In genomic region chr7:44975117-44975419, GRCm38 (mm10) we compare ENCODE assay signal across 9 mouse cellular contexts. TPM values are rescaled to one million over a fixed set of nuclear protein-coding genes. Genes with fewer than 3 reads are reported as not detected.
DNase-seq lines count a peak whose midpoint lies in the region; ATAC-seq lines count a peak whose summit lies in the region.
"Had no signal": no experiment of that assay in that cellular context is flagged by ENCODE, and none has a peak within 500 bp of the region (broad histone marks: within the 10 kb centered on the region; RNA-seq: fewer than 3 reads in every experiment).

No protein-coding gene starts in this region.

- peaks cover 10% of the 10 kb centered on the region for H3K4me1 ChIP-seq in heart, embryonic 16.5 days (ENCODE audit: control insufficient read depth, insufficient read depth, low read length)
- peaks cover 8% of the 10 kb centered on the region for H3K4me1 ChIP-seq in embryonic facial prominence, embryonic 14.5 days (ENCODE audit: control insufficient read depth, insufficient read depth, low read length)
- H3K4me1 ChIP-seq in hindbrain, embryonic 16.5 days (ENCODE audit: control insufficient read depth, insufficient read depth, low read depth, low read length) = peaks cover 34% of the 10 kb centered on the region
- H3K4me1 ChIP-seq in midbrain, embryonic 14.5 days (ENCODE audit: control insufficient read depth, insufficient read depth, low read length) = peaks cover 34% of the 10 kb centered on the region

- no peak for DNase-seq in heart, adult 8-10 months (ENCODE audit: low spot score)
- DNase-seq in embryonic facial prominence, embryonic 14.5 days (ENCODE audit: low spot score) = no peak
- no peak for DNase-seq in midbrain, embryonic 14.5 days
- no peak for DNase-seq in thymus, postnatal 36 days
- no peak for DNase-seq in adrenal gland, postnatal 14 days
- DNase-seq in gastrocnemius, postnatal 10 days = no peak

- peak overlapping the region; percentile 50 for H3K4me2 ChIP-seq in heart, embryonic 16.5 days (ENCODE audit: low read depth, low read length)
- H3K4me2 ChIP-seq in embryonic facial prominence, embryonic 14.5 days (ENCODE audit: low read depth, low read length) = peak overlapping the region; percentile 69
- peak overlapping the region; percentile 96 for H3K4me2 ChIP-seq in hindbrain, embryonic 16.5 days (ENCODE audit: low read length)
- H3K4me2 ChIP-seq in midbrain, embryonic 14.5 days (ENCODE audit: low read length) = peak overlapping the region; percentile 96

- no peak for ATAC-seq in heart, embryonic 16.5 days (replicated peaks; ENCODE audit: extremely low read depth, insufficient read depth, low FRiP score)
- no peak for ATAC-seq in embryonic facial prominence, embryonic 14.5 days (ENCODE audit: low read depth)
- no peak for ATAC-seq in hindbrain, embryonic 16.5 days
- ATAC-seq in midbrain, embryonic 14.5 days (ENCODE audit: low FRiP score, low TSS enrichment) = no peak

- H3K9me3 ChIP-seq in heart, embryonic 16.5 days (replicated peaks; ENCODE audit: control insufficient read depth, low read length) = no peaks in the 10 kb centered on the region
- no peaks in the 10 kb centered on the region for H3K9me3 ChIP-seq in embryonic facial prominence, embryonic 14.5 days (ENCODE audit: control insufficient read depth, low read length)
- H3K9me3 ChIP-seq in hindbrain, embryonic 16.5 days (ENCODE audit: control insufficient read depth, low read length) = no peaks in the 10 kb centered on the region
- H3K9me3 ChIP-seq in midbrain, embryonic 14.5 days (ENCODE audit: control insufficient read depth, low read length) = no peaks in the 10 kb centered on the region

- no peak overlapping the region for H3K4me3 ChIP-seq in heart, embryonic 16.5 days (ENCODE audit: low read length)
- peak overlapping the region; percentile 51; the same call in 1 of the 2 replicates for H3K4me3 ChIP-seq in embryonic facial prominence, embryonic 14.5 days (ENCODE audit: low read depth, low read length)
- peak overlapping the region; percentile 58; the same call in 1 of the 2 replicates for H3K4me3 ChIP-seq in hindbrain, embryonic 16.5 days (ENCODE audit: low read length)
- H3K4me3 ChIP-seq in midbrain, embryonic 14.5 days (replicated peaks; ENCODE audit: low read depth, low read length) = peak overlapping the region; percentile 56

- WGBS in heart, embryonic 16.5 days = 22% methylated on average over 6 of the region's 6 CpGs
- WGBS in embryonic facial prominence, embryonic 14.5 days = 21% methylated on average over 6 of the region's 6 CpGs
- 17% methylated on average over 6 of the region's 6 CpGs for WGBS in hindbrain, embryonic 16.5 days
- 17% methylated on average over 6 of the region's 6 CpGs for WGBS in midbrain, embryonic 14.5 days

- peaks cover 36% of the 10 kb centered on the region for H3K36me3 ChIP-seq in heart, embryonic 16.5 days (ENCODE audit: control insufficient read depth, insufficient read depth)
- peaks cover 50% of the 10 kb centered on the region for H3K36me3 ChIP-seq in embryonic facial prominence, embryonic 14.5 days (ENCODE audit: control insufficient read depth, insufficient read depth, low read length)
- peaks cover 30% of the 10 kb centered on the region for H3K36me3 ChIP-seq in hindbrain, embryonic 16.5 days (ENCODE audit: control insufficient read depth, insufficient read depth, low read length)
- peaks cover 43% of the 10 kb centered on the region for H3K36me3 ChIP-seq in midbrain, embryonic 14.5 days (ENCODE audit: control insufficient read depth, insufficient read depth, low read length)

- H3K9ac ChIP-seq in heart, embryonic 16.5 days (ENCODE audit: low read length) = no peak overlapping the region
- peak overlapping the region; percentile 65; the same call in 1 of the 2 replicates for H3K9ac ChIP-seq in embryonic facial prominence, embryonic 14.5 days (ENCODE audit: low read depth, low read length)
- H3K9ac ChIP-seq in hindbrain, embryonic 16.5 days (ENCODE audit: low read depth, low read length) = peak overlapping the region; percentile 2; the same call in 1 of the 2 replicates
- H3K9ac ChIP-seq in midbrain, embryonic 14.5 days (replicated peaks; ENCODE audit: low read length) = 0 out of 2 replicates have a peak overlapping the region, but pooled peaks have one; percentile 69

- no peak overlapping the region for H3K27ac ChIP-seq in heart, embryonic 16.5 days (ENCODE audit: low read length)
- H3K27ac ChIP-seq in embryonic facial prominence, embryonic 14.5 days (replicated peaks; ENCODE audit: low read depth, low read length) = peak overlapping the region; percentile 82; the same call in 1 of the 2 replicates
- H3K27ac ChIP-seq in hindbrain, embryonic 16.5 days (ENCODE audit: low read depth, low read length) = peak overlapping the region; percentile 95
- peak overlapping the region; percentile 97 for H3K27ac ChIP-seq in midbrain, embryonic 14.5 days (replicated peaks; ENCODE audit: low read depth, low read length)

- H3K27me3 ChIP-seq in heart, embryonic 16.5 days (ENCODE audit: control insufficient read depth, insufficient read depth, low read length) = no peaks in the 10 kb centered on the region
- no peaks in the 10 kb centered on the region for H3K27me3 ChIP-seq in embryonic facial prominence, embryonic 14.5 days (replicated peaks; ENCODE audit: control insufficient read depth, insufficient read depth, low read length)
- H3K27me3 ChIP-seq in hindbrain, embryonic 16.5 days (replicated peaks; ENCODE audit: control insufficient read depth, insufficient read depth, low read length) = no peaks in the 10 kb centered on the region
- H3K27me3 ChIP-seq in midbrain, embryonic 14.5 days (ENCODE audit: control insufficient read depth, insufficient read depth, low read length) = no peaks in the 10 kb centered on the region

RNA-seq across cellular contexts. Expression of gene Cpt1c, which starts 0.4 kb away (rescaled TPM):
- polyA plus RNA-seq in heart, embryonic 16.5 days (2015; fragmentation: Nextera tagmentation; extraction: Ambion mirVana) = 7.6 and 8.9 TPM in 2 replicates
- total RNA-seq in heart, adult 8-10 months (2022) = 1 to 10 TPM; 1.4 to 2.7 (median 1.8) TPM
- polyA plus RNA-seq in embryonic facial prominence, embryonic 14.5 days (2014; fragmentation: Nextera tagmentation; extraction: Ambion mirVana) = 22.4 and 31.1 TPM in 2 replicates
- polyA plus RNA-seq in hindbrain, embryonic 16.5 days (2015; fragmentation: Nextera tagmentation; extraction: Ambion mirVana) = 58.6 and 59.7 TPM in 2 replicates
- 50.1 and 52.3 TPM in 2 replicates for polyA plus RNA-seq in midbrain, embryonic 14.5 days (2014; fragmentation: Nextera tagmentation; extraction: Ambion mirVana)
- total RNA-seq in adrenal gland, postnatal 14 days (2021) = 9.6 and 12.4 TPM in 2 replicates
- 1 to 10 TPM; 4.4 to 5.7 TPM for total RNA-seq in gastrocnemius, postnatal 10 days (2021)

RNA-seq across cellular contexts. Expression of gene Prmt1, which starts 11.3 kb away (rescaled TPM):
- 355 and 387 TPM in 2 replicates for polyA plus RNA-seq in heart, embryonic 16.5 days (2015; fragmentation: Nextera tagmentation; extraction: Ambion mirVana)
- total RNA-seq in heart, adult 8-10 months (2022) = 100 to 1,000 TPM in 2 of 4 experiments, 10 to 100 TPM in 2; 88.3 to 107 (median 102) TPM
- polyA plus RNA-seq in embryonic facial prominence, embryonic 14.5 days (2014; fragmentation: Nextera tagmentation; extraction: Ambion mirVana) = 173 and 178 TPM in 2 replicates
- 629 and 637 TPM in 2 replicates for polyA plus RNA-seq in hindbrain, embryonic 16.5 days (2015; fragmentation: Nextera tagmentation; extraction: Ambion mirVana)
- 236 and 281 TPM in 2 replicates for polyA plus RNA-seq in midbrain, embryonic 14.5 days (2014; fragmentation: Nextera tagmentation; extraction: Ambion mirVana)
- 224 and 250 TPM in 2 replicates for total RNA-seq in adrenal gland, postnatal 14 days (2021)
- 100 to 1,000 TPM; 267 to 271 TPM for total RNA-seq in gastrocnemius, postnatal 10 days (2021)

RNA-seq across cellular contexts. Expression of gene Irf3, which starts 22.4 kb away (rescaled TPM):
- 71.4 and 73.6 TPM in 2 replicates for polyA plus RNA-seq in heart, embryonic 16.5 days (2015; fragmentation: Nextera tagmentation; extraction: Ambion mirVana)
- 10 to 100 TPM; 23.2 to 31.9 (median 27.0) TPM for total RNA-seq in heart, adult 8-10 months (2022)
- polyA plus RNA-seq in embryonic facial prominence, embryonic 14.5 days (2014; fragmentation: Nextera tagmentation; extraction: Ambion mirVana) = 77.7 and 84.6 TPM in 2 replicates
- 63.5 and 65.4 TPM in 2 replicates for polyA plus RNA-seq in hindbrain, embryonic 16.5 days (2015; fragmentation: Nextera tagmentation; extraction: Ambion mirVana)
- polyA plus RNA-seq in midbrain, embryonic 14.5 days (2014; fragmentation: Nextera tagmentation; extraction: Ambion mirVana) = 46.7 and 54.0 TPM in 2 replicates
- 95.1 and 108 TPM in 2 replicates for total RNA-seq in adrenal gland, postnatal 14 days (2021)
- total RNA-seq in gastrocnemius, postnatal 10 days (2021) = 10 to 100 TPM; 26.5 to 35.8 TPM

RNA-seq across cellular contexts. Expression of gene Bcl2l12, which starts 23.4 kb away (rescaled TPM):
- 32.2 and 33.3 TPM in 2 replicates for polyA plus RNA-seq in heart, embryonic 16.5 days (2015; fragmentation: Nextera tagmentation; extraction: Ambion mirVana)
- total RNA-seq in heart, adult 8-10 months (2022) = 10 to 100 TPM in 3 of 4 experiments, 1 to 10 TPM in 1; 8.6 to 13.5 (median 11.0) TPM
- polyA plus RNA-seq in embryonic facial prominence, embryonic 14.5 days (2014; fragmentation: Nextera tagmentation; extraction: Ambion mirVana) = 43.2 and 48.6 TPM in 2 replicates
- 10.2 and 15.7 TPM in 2 replicates for polyA plus RNA-seq in hindbrain, embryonic 16.5 days (2015; fragmentation: Nextera tagmentation; extraction: Ambion mirVana)
- 11.8 and 15.4 TPM in 2 replicates for polyA plus RNA-seq in midbrain, embryonic 14.5 days (2014; fragmentation: Nextera tagmentation; extraction: Ambion mirVana)
- total RNA-seq in adrenal gland, postnatal 14 days (2021) = 16.1 and 16.6 TPM in 2 replicates
- total RNA-seq in gastrocnemius, postnatal 10 days (2021) = 10 to 100 TPM; 10.8 to 14.0 TPM

RNA-seq across cellular contexts. Expression of gene Tsks, which starts 32.1 kb away (rescaled TPM):
- 0.12 and 0.40 TPM in 2 replicates for polyA plus RNA-seq in heart, embryonic 16.5 days (2015; fragmentation: Nextera tagmentation; extraction: Ambion mirVana)
- total RNA-seq in heart, adult 8-10 months (2022) = not detected
- 0.30 TPM in 1 of 2 replicates, not detected in the other for polyA plus RNA-seq in embryonic facial prominence, embryonic 14.5 days (2014; fragmentation: Nextera tagmentation; extraction: Ambion mirVana)
- polyA plus RNA-seq in hindbrain, embryonic 16.5 days (2015; fragmentation: Nextera tagmentation; extraction: Ambion mirVana) = 0.15 TPM in 1 of 2 replicates, not detected in the other
- not detected in 2 replicates for polyA plus RNA-seq in midbrain, embryonic 14.5 days (2014; fragmentation: Nextera tagmentation; extraction: Ambion mirVana)
- total RNA-seq in adrenal gland, postnatal 14 days (2021) = not detected in 2 replicates
- total RNA-seq in gastrocnemius, postnatal 10 days (2021) = not detected
- total RNA-seq: gastrocnemius, postnatal 25 days had no signal
